Mouse (Mus musculus) macrophage (primary cell): ENCODE data around the gene A230050P20Rik. TPM values are rescaled to one million over a fixed set of nuclear protein-coding genes. Genes with fewer than 3 reads are reported as not detected.

Experiments
- H3K27ac ChIP-seq: fragments of 350-480 bp; formaldehyde crosslinking; 2 replicates; pipeline ENCODE4 v1.9.0; 2021
- H3K36me3 ChIP-seq: fragments of 350-480 bp; formaldehyde crosslinking; 2 replicates; pipeline ENCODE4 v1.9.0; 2021; ENCODE audit errors: inconsistent target
- H3K4me3 ChIP-seq: fragments of 350-480 bp; formaldehyde crosslinking; 2 replicates; pipeline ENCODE4 v1.9.0; 2021; ENCODE audit errors: inconsistent target
- H3K79me2 ChIP-seq: fragments of 350-480 bp; formaldehyde crosslinking; 2 replicates; pipeline ENCODE4 v1.9.0; 2021; ENCODE audit errors: inconsistent target
- WGBS: methylation state at CpG from one replicate; pipeline ENCODE4 v1.1.7; 2026; ENCODE audit warnings: inconsistent platforms; ENCODE audit not compliant: missing documents; 5-methylcytosine and 5-hydroxymethylcytosine counted together
- polyA plus RNA-seq: library from polyadenylated mRNA; stranded (reverse); fragments of 250-400 nt; gene quantifications from 3 replicates; pipeline ENCODE4 v1.2.4, GENCODE M21; 2018; ENCODE audit warnings: inconsistent platforms

A230050P20Rik gene
- polyA plus RNA-seq, 1 experiment from 2014 or later = 12.0 TPM

GRCm38 (mm10) chr9:20897736-20898510 lies 29.5 kb downstream of the A230050P20Rik start:
- 4% methylated on average over 39 of the region's 39 CpGs for WGBS
- peak overlapping the region; percentile 81 for H3K4me3 ChIP-seq
- H3K27ac ChIP-seq = peak overlapping the region; percentile 15; the same call in 1 of the 2 replicates
- peaks cover 31% of the 10 kb centered on the region for H3K36me3 ChIP-seq
- peaks cover 26% of the 10 kb centered on the region for H3K79me2 ChIP-seq

GRCm38 (mm10) chr9:20898511-20899073 lies 30.1 kb downstream of the A230050P20Rik start, which contains the start of gene Eif3g:
Gene Eif3g, minus strand, starts transcription at chr9:20898623.
- Histone ChIP-seq H3K79me2 (peaks cover 26% of the 10 kb centered on the region), H3K4me3 (peak within 1 kb of the TSS; percentile 81), H3K27ac (peak within 1 kb of the TSS; percentile 15; the same call in 1 of the 2 replicates), H3K36me3 (peaks cover 25% of the 10 kb centered on the region)
- WGBS = 10% methylated on average over 33 of the region's 34 CpGs

- Histone ChIP-seq H3K4me3 (no peak overlapping the region), H3K79me2 (peaks cover 15% of the 10 kb centered on the region), H3K27ac (no peak overlapping the region), H3K36me3 (peaks cover 6% of the 10 kb centered on the region; the same call in 1 of the 2 replicates)
- WGBS = 14% methylated on average over 10 of the region's 13 CpGs
Measured at GRCm38 (mm10) chr9:20901466-20902173, 33.2 kb downstream of the A230050P20Rik start.

DNA sequence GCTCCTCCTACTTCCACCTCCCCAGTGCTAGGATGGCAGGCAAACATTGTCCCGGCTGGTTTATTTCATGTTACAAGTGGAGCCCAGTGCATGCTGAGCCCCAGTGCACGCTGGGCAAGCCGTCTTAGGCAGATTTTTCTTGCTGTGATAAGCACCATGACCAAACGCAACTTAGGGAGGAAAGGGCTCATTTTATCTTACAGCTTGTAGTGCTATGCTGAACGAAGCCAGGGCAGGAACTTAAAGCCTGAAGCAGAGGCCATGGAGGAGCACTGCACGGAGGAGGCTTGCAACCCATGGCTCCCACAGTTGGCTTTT lies 33.7 kb downstream of the A230050P20Rik start:
- Histone ChIP-seq H3K4me3 (no peak overlapping the region), H3K79me2 (peaks cover 10% of the 10 kb centered on the region), H3K27ac (no peak overlapping the region), H3K36me3 (peaks cover 11% of the 10 kb centered on the region; the same call in 1 of the 2 replicates)
- WGBS = 70% methylated on average over 6 of the region's 6 CpGs

- no peak overlapping the region for H3K27ac ChIP-seq
- WGBS = 99% methylated on average over 9 of the region's 9 CpGs
Measured at GRCm38 (mm10) chr9:20909948-20910347, 41.5 kb downstream of the A230050P20Rik start.

DNA sequence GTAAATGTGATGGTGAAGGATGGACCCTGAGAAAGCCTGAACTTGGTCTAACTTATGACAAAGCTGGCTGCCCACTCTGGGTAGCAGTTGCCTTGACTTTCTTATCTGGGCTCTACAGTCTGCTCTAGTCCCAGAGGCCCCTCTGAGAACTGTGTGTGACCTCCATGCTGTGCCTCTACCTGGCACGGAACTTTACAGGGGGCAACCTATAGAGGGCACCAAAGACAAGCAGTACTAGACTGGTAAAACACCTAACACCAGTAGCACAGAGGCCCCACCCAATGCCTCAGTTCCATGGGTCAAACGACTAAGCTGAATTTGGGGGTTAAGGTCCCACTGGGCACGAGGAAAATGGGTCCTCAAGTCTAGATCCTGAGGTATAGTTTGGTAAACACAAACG lies 47.7 kb downstream of the A230050P20Rik start:
- Histone ChIP-seq H3K79me2 (no peaks in the 10 kb centered on the region), H3K27ac (no peak overlapping the region), H3K36me3 (peaks cover 100% of the 10 kb centered on the region), H3K4me3 (no peak overlapping the region)
- 82% methylated on average over 4 of the region's 4 CpGs for WGBS

More at GRCm38 (mm10) chr9:20909948-20910347, 41.5 kb downstream of the A230050P20Rik start:
- Histone ChIP-seq H3K36me3 (peaks cover 90% of the 10 kb centered on the region), H3K4me3 (no peak overlapping the region), H3K79me2 (no peaks in the 10 kb centered on the region)

- peaks cover 94% of the 10 kb centered on the region for H3K36me3 ChIP-seq
- no peaks in the 10 kb centered on the region for H3K79me2 ChIP-seq
- H3K4me3 ChIP-seq = no peak overlapping the region
- WGBS = 55% methylated on average over 3 of the region's 3 CpGs
- H3K27ac ChIP-seq = no peak overlapping the region
Measured at GRCm38 (mm10) chr9:20923258-20923657, 54.8 kb downstream of the A230050P20Rik start.

Other genes starting within 250 kb of the A230050P20Rik start
- gene Ubl5, start 225.8 kb upstream of the A230050P20Rik start, polyA plus RNA-seq = 476 to 572 TPM (median 533 TPM) in 3 replicates
- gene Fbxl12, start 223.9 kb upstream of the A230050P20Rik start, polyA plus RNA-seq = 3.5 to 12.0 TPM (median 6.0 TPM) in 3 replicates
- 5.8 to 16.7 TPM (median 8.8 TPM) in 3 replicates for gene Pin1, start 216.5 kb upstream of the A230050P20Rik start, polyA plus RNA-seq
- not detected in 3 replicates for gene Olfm2, start 122.3 kb upstream of the A230050P20Rik start, polyA plus RNA-seq
- gene Col5a3, start 53.6 kb upstream of the A230050P20Rik start, polyA plus RNA-seq = not detected in 3 replicates
- gene Rdh8, start 50.1 kb upstream of the A230050P20Rik start, polyA plus RNA-seq = not detected in 3 replicates
- gene Angptl6, start 11.1 kb downstream of the A230050P20Rik start, polyA plus RNA-seq = 0.46 to 2.3 TPM (median 1.8 TPM) in 3 replicates
- 9.3 to 35.0 TPM (median 13.9 TPM) in 3 replicates for gene Ppan, start 19.5 kb downstream of the A230050P20Rik start, polyA plus RNA-seq
- gene Eif3g, start 30.0 kb downstream of the A230050P20Rik start, polyA plus RNA-seq = 76.8 to 138 TPM (median 100 TPM) in 3 replicates
- gene Dnmt1, start 91.2 kb downstream of the A230050P20Rik start, polyA plus RNA-seq = 37.5 to 90.6 TPM (median 56.1 TPM) in 3 replicates
- 16.4 to 43.0 TPM (median 32.4 TPM) in 3 replicates for gene S1pr2, start 108.1 kb downstream of the A230050P20Rik start, polyA plus RNA-seq
- gene Mrpl4, start 134.1 kb downstream of the A230050P20Rik start, polyA plus RNA-seq = 27.9 to 56.9 TPM (median 50.5 TPM) in 3 replicates
- gene Icam1, start 147.3 kb downstream of the A230050P20Rik start, polyA plus RNA-seq = 35.3 to 116 TPM (median 39.2 TPM) in 3 replicates
- not detected in 3 replicates for gene Icam4, start 160.7 kb downstream of the A230050P20Rik start, polyA plus RNA-seq
- gene Icam5, start 163.4 kb downstream of the A230050P20Rik start, polyA plus RNA-seq = 0.04 to 0.12 TPM (median 0.09 TPM) in 3 replicates
- gene Zglp1, start 198.5 kb downstream of the A230050P20Rik start, polyA plus RNA-seq = not detected in 3 replicates
- 0.22 TPM in 1 of 3 replicates, not detected in the others for gene Gm49373, start 204.5 kb downstream of the A230050P20Rik start, polyA plus RNA-seq
- gene Fdx1l, start 205.0 kb downstream of the A230050P20Rik start, polyA plus RNA-seq = 22.6 to 65.1 TPM (median 36.6 TPM) in 3 replicates
- 0.88 to 8.1 TPM (median 2.0 TPM) in 3 replicates for gene Gm38431, start 223.4 kb downstream of the A230050P20Rik start, polyA plus RNA-seq
- 24.3 to 37.8 TPM (median 28.2 TPM) in 3 replicates for gene Raver1, start 223.4 kb downstream of the A230050P20Rik start, polyA plus RNA-seq